Mouse (Mus musculus): Measurements from ENCODE around the gene Btbd9.

DNA sequence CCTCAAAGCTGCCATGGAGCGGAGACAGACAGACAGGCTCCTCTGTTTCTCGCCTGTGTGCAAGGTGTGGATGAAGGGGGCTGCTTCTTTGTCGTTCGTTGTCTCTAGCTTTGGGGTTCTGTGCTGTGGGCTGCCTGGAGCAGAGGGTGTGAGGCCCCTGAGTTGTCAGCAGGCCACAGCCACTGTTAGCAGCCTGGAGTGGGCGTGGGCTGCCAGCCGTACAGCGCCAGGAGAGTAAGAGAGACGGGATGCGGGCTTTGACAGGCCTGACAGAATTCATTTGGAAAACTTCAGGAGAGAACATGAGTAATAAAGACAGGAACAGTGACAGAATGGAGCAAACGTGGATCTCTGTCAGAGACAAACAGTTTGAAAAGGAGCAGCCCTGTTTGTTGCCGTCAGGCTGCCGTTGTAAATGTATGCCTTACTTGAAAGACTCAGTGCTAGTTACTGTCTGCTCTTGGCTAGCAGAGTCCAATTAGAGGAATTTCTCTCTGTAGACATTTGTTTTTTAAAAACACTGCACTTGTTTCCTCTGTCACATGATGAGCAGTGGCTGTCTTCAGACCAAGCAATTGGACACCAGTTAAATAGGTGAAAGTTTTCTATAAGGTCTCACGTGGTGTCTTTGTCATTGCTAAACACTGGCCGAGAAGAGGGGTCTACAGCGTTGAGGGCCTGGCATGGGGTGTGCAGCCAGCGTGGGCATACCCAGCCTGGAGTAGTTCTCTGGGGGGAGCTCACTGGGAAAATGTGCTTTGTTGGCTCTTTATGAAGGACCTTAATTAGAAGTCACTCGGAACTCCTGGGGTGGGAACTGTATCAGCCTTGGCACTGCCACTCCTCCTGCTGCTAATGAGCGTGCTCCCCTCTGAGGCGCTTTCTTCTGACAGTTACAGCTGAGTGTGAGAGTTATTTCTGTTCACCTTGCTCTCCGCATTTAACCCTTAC lies 388.0 kb downstream of the Btbd9 start:
- TF ChIP-seq CTCF (IDR thresholded peaks at IDR 0.05; ENCODE audit: low read depth) (no peak), EP300 (IDR thresholded peaks at IDR 0.05; ENCODE audit: low read depth) (no peak)

Measured in heart, postnatal 0 days (tissue).